Mouse (Mus musculus) large intestine, adult 2 months (tissue): ENCODE measurements at regions not wholly inside any gene's neighbourhood (a gene's known extent, or its start where the extent isn't known, plus 50 kb on each side); places are given as distances from the start of the nearest gene placed in this dataset.

Experiments
- DNase-seq: peaks from one replicate; pipeline ENCODE4 v3.0.0-alpha.2; 2012; ENCODE audit warnings: low read depth, low spot score
- WGBS: fragments of 180-500 bp; shearing (Covaris S2); methylation state at CpG from one replicate; pipeline ENCODE4 v1.1.7; 2018; 5-methylcytosine and 5-hydroxymethylcytosine counted together

GRCm38 (mm10) chr10:96722491-96722890 is 105.7 kb downstream of the Btg1 start:
- WGBS: 10% methylated on average over 9 of the region's 9 CpGs
- peak; percentile 82 for DNase-seq

GRCm38 (mm10) chr10:96723071-96723470 is 106.3 kb downstream of the Btg1 start:
- WGBS: 83% methylated on average over 6 of the region's 6 CpGs
- DNase-seq: no peak

- WGBS: 25% methylated on average over 11 of the region's 11 CpGs
- DNase-seq: peak; percentile 69
These were observed 107.8 kb downstream of the Btg1 start for GRCm38 (mm10) chr10:96724436-96725175.

DNA sequence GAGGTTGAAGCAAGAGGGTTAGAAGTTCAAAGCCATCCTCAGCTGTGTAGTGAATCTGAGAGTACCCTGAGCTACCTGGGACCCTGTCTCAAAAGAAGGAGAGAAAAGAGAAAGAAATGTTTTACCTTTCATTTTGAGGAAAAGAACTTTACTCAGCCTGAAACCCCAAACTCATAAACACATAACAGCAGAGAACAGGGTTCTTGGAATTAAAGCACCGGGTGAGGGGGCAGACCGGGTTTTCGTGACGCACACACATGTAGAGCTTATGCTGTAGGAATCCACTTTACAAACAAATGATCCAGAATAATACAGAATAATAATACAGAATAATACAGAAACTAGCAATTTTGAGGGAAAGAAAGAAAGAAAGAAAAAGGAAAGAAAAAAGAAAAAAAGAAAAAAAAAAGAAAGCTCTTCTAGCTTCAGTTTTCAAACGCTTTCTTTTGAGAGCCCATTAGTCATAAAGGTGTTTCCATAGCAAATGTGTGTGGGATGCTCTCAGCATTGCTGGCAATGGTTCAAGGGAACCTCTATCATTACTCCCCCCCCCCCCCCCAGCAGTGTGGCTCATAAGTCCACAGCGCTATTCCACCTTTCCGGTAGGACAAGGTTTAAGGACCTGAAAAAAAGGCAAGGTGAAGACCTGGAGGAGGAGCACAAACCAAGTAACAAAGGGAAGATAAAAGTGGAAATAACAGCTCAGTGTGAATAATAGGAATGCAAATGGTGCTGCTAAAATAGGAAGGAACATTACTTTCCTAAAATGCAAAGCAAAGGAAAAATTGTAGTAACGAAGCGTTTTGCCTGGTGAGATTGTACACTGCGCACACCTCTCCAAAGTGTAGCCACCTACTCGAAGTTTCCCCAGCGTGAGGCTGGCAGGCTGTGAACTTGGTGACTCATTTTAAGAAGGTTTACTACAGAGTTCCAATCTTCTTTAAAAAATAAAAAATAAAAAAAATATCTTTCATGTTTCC is 110.3 kb downstream of the Btg1 start:
- WGBS: 77% methylated on average over 12 of the region's 12 CpGs

DNA sequence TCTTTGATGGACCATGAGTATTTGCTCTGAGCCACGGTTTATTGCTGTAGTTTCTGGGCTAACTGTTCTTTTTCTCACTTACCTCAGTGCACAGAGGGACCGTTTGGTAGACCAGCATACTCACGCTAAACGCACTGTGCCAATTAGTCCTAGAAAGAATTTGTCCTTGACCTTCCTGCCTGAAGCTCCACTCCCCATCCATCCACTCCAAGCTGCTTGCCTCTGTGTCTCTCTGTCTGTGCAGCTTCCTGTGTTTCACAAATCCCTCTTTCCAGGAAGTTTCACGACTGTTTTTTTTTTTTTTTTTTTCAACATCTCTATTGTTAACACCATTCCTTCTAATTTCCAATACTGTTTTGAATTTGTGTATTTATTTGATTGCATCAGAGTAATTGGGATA is 116.8 kb downstream of the Btg1 start:
- DNase-seq: no peak
- 56% methylated on average over 5 of the region's 5 CpGs for WGBS

More for the DNA sequence above, 110.3 kb downstream of the Btg1 start:
- DNase-seq: no peak

GRCm38 (mm10) chr10:96735146-96735545 is 118.3 kb downstream of the Btg1 start:
- no peak for DNase-seq
- 94% methylated on average over 11 of the region's 11 CpGs for WGBS

DNA sequence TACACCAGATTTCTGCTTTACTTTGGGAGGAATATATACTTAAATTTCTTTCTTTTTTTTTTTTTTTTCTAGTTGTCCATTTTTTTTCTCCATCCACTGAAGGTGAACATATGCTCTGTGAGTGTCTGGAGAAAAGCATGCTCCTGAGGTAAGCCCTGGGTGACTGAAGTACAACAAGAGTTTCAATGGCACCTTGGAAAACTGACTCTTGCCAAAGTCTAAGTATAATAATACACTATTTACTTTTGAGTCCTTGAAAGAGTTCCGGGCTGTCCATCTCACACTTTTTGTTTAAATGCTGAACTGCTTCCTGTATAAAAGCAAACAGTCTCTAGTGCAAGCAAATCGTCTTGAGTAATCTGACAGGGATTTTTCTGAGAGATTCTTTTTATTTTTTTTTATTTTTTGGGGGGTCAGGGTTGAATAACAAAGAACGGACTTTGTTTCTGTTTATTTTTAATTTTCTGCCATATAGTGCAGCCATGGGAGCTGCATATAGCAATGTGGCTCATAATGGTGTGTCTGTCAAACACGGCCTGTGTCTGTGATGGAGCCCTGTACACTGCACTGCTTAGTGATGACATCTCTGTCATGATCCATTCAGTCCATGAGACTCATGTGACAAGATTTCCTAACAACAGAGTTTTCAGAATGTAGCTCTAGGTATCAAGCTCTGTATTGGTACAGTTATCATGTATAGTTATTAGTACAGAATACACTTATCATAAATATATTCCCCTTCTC is 119.3 kb downstream of the Btg1 start:
- 30% methylated on average over 4 of the region's 4 CpGs for WGBS
- no peak for DNase-seq

GRCm38 (mm10) chr10:96737972-96738371 is 121.2 kb downstream of the Btg1 start:
- WGBS: 89% methylated on average over 6 of the region's 6 CpGs

DNA sequence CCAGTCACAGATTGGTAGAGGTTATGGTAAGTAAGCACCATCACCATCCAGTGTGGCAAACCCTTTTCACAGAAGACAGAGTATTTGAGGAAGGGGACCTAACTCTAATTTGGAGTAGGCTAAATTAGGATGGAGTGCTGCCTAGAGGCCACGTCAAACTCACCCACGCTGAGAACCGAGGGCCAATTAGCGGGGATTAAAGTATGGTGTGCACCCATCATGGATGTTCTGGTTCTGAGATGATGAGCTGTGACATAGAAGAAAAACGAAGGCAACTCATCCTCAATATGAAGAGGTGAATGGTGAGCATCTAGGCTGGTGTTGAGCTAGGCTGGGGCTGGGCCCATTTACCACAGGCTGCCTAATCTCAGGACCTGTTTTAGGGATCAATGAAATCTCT is 121.8 kb downstream of the Btg1 start:
- no peak for DNase-seq
- WGBS: 97% methylated on average over 5 of the region's 5 CpGs

More at GRCm38 (mm10) chr10:96737972-96738371, 121.2 kb downstream of the Btg1 start:
- no peak for DNase-seq

DNA sequence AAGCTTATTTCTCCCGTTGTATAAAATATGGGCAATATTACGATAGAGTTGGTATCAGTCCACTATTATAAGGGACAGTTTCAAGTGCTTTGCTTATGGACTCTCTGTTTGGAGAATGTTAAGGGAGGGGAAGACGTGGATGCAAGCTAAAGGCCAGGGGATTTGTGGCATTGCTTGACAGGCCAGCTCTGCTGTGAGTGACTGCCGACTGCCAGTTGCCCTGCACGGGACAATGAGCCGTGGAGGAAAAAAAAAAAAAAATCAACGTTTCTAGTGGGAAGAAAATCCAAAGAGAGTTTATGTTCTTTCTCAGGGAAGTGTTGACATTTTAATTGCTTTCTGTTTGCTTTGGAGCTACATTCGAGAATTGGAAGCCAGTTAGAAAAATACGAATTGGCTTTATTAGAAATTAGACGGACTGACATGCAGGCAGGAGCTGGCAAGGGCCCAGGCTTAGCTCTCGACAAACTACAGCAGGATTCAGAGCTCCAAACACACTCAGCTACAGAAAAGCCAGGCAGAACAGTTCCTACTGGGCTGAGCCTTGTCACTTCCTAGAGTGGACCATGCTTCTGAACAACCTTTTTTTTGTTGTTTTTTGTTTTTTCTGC is 127.5 kb downstream of the Btg1 start:
- DNase-seq: no peak
- WGBS: 19% methylated on average over 11 of the region's 11 CpGs

DNA sequence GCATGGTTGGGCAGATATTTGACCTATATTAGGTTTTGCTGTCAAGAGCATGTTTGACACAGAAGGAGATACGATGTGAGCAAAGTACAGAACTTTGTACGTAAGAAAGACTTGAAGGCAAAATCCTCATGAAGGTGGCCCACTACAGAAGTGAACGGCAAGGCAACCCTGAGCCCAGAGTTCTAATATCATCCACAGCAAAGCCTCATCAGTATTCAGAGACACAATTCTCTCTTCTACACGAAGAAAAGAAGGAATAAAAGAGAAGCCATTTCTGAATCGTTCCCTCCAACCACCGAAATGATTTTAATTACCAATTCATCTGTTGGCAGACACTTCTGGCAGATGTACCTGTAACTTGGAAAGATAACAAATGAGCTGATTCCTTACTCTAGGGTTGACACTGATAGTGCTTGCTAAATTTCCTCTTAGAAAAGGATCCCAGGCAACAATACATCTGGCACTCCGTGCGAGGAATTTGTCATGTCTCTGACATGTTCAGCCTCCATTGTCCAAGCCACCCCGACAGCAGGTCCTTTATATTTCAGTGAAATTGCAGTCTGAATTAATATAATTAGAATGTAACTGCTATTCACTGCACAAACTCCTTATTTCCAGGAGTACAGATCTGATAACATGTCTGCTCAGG is 130.3 kb downstream of the Btg1 start:
- 92% methylated on average over 9 of the region's 9 CpGs for WGBS
- DNase-seq: no peak

DNA sequence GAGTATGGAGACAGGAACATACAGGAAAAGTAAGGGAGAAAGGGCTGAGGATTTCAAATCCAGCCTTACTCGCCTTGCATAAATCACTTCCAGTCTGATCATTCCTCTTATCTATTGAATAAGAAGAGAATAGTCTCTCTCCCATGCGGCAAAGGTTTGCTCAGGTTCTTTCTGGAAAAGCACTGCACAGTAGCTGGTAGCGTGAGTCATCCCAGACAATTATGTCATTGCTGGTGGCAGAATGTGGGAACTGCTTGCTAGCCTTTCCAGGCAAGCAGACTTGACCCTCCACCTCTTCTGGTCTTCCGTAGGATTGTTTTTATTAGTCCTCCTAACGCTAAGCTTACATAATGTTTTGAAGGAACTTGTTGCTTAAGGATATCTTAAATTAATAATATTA is 134.1 kb downstream of the Btg1 start:
- 27% methylated on average over 5 of the region's 5 CpGs for WGBS
- no peak for DNase-seq

- 5% methylated on average over 12 of the region's 12 CpGs for WGBS
- DNase-seq: peak; percentile 55
These were observed 134.9 kb downstream of the Btg1 start for GRCm38 (mm10) chr10:96751580-96752264.

DNA sequence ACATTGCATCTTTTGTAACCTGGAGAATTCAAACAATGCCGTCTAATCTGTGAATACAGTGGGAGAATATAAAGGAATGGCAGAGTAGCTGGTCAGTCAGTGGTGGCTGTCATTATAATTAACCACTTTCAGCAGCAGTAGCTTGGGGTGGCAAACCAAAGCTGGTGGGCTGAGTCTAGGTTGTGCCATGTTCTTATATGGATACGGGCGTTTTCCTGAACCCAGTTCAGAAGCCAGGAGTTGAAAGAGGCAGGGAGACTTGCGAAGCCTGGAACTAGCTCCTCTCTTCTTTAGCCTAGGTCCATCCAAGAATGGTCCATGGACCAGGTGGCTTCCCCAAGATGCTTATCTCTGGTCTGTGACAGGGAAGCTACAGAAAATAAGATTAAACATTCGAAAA is 135.7 kb downstream of the Btg1 start:
- WGBS: 96% methylated on average over 5 of the region's 5 CpGs
- no peak for DNase-seq

DNA sequence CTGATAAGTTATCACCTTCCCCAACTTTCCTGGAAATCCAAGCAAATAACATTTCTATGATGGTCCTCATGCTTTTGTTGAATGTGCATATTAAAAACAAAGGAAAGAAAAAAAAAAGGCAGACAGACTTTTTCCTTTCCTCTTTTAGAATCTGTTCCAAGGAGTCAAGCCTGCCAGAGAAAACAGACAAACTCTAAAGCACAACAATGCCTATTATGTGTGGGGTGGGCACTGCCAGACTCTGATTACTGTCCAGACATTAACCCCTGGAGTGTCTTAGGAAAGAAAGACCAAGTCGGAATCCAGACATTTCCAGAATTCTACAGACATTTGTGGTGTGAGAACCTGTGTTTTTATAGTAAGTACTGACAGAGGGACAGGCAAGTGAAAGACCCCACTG is 136.7 kb downstream of the Btg1 start:
- no peak for DNase-seq
- WGBS: 94% methylated on average over 1 of the region's 1 CpGs

- DNase-seq: no peak
- 90% methylated on average over 8 of the region's 8 CpGs for WGBS
These were observed 138.9 kb downstream of the Btg1 start for GRCm38 (mm10) chr10:96755674-96756073.

GRCm38 (mm10) chr10:96756355-96757084 is 139.7 kb downstream of the Btg1 start:
- WGBS: 64% methylated on average over 5 of the region's 5 CpGs
- DNase-seq: no peak

DNA sequence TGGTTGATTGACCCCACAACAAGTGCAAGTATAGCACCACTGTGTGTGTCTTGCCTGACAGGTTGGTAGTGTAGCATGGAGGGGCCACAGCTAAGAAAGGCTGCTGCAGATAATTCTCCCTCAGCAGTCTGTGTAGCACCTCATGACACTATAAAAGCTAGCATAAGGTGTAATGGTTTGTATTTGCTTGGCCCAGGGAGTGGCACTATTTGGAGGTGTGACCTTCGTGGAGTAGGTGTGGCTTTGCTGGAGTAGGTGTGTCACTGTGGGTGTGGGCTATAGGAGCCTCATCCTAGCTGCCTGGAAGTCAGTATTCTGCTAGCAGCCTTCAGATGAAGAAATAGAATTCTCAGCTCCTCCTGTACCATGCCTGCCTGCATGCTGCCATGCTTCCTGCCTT is 140.5 kb downstream of the Btg1 start:
- no peak for DNase-seq
- WGBS: 30% methylated on average over 1 of the region's 1 CpGs
